Mouse (Mus musculus) cerebellum, adult 11-12 months (tissue): ENCODE results near the gene Drd3.

ENCODE experiments used
- DNase-seq: peaks from one replicate; pipeline ENCODE4 v3.0.0; 2022

Gene Drd3

DNA sequence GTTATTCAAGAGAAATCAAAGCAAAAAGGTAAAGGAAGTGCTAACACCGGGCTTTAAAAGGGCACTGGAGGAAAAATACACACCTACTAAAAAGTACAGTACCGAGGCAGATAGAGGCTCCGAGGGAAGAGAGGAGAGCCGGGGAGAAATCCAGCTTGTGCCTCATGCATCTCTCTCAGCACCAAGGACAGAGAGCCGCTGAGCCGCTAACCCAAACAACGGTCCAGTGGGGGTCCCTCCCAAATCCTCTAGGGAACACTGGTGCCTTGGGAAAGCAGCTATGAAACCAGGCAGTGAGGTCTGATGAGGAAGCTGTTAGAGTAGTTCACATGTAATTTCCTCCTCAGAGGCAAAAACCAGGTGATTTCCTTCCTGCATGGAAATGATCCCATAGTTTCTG is at the start of gene Drd3:
Drd3 (plus strand) TSS at position 276 of the 400 bp plus-strand sequence.
- DNase-seq = no peak

GRCm38 (mm10) chr16:43708335-43709061 is 45.3 kb upstream of the Drd3 start:
- no peak for DNase-seq

GRCm38 (mm10) chr16:43709062-43709413 is 44.8 kb upstream of the Drd3 start:
- no peak for DNase-seq

DNA sequence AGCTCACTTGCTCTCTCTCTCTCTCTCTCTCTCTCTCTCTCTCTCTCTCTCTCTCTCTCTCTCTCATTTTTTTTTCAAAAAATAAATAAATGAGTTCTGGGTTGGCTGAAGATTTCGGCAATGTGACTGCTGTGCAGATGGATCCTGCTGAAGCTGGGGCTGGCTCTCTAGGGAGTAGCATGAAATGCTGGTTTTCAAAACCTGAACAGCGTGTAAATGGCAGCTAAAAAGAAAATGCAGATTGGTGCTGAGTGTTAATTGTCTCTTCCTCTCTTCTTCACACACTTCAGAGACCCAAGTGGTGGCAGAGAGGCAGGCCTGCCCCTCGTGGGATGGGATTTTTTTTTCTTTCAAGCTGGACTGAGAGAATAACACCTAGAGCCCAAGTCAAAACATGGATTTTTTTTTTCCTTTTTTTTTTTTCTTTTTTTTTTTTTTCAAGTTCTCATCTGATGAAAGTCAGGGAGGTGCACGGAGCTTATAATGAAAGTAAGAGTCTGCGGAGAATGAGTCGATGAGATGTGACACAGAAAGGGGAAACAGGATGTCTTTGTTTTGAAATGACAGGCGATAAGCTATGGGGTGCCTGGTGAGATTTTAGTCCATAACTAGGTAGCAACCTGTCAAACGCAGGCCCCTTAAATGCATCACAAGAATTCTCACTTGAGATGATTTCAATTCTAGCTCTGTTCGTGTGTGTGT is 44.2 kb upstream of the Drd3 start:
- no peak for DNase-seq

DNA sequence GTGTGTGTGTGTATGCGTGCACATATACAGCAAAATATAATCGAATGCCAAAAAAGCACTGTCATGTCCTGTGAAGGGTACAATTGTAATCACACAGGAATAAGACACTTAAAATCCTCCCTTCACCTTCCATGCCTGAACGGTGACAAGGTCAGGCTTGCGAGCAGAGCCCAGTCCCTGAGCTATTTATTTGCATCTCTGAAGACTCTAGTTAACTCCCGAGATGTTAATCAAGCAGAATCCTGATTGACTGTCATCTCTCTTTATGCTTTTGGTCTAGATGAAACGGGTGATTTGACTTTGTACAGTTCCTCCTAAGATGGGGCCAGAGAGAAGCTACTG is 43.7 kb upstream of the Drd3 start:
- DNase-seq = no peak

GRCm38 (mm10) chr16:43710651-43711050 is 43.2 kb upstream of the Drd3 start:
- no peak for DNase-seq

- DNase-seq = no peak
Observed at GRCm38 (mm10) chr16:43711361-43711760, 42.5 kb upstream of the Drd3 start.

GRCm38 (mm10) chr16:43724444-43724843 is 29.4 kb upstream of the Drd3 start:
- DNase-seq = no peak

- DNase-seq = no peak
Observed at GRCm38 (mm10) chr16:43729506-43730221, 24.2 kb upstream of the Drd3 start.

DNA sequence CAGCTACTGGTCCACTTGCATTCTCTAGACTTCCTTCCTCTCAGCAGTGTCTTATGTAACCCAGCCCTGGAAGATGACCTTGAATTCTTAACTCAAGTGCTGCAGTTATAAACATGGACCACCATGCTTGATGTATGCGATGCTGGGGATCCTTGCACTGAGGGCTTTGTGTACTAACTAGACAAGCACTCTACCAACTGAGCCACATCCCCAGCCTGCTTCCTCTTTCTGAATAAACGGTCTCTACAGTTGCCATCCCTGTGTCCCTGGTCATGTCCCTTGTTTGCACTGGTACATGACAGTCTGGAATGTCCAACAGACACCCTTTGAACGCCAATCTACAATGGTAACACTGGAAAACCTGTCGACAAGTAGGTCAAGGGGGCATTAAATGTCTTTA is 23.5 kb upstream of the Drd3 start:
- DNase-seq = no peak

DNA sequence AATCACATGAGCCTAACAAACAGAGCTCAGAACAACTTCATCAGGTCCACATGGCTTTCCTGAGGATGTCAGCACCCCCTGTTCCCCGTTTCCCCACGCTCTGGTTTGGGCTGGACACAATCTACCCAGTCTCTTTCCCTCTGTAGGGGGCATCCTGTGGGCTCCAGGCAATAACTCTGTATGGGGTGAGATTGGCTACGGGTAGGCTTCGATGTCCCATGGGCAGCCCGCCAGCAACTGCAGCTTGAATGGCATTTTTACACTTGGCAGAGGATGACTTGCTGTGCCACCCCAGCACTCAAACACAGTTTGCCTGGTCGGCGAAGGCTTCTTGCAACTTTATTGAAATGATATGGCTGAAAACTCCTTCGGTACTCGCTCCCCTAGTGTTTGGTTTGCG is 21.3 kb upstream of the Drd3 start:
- no peak for DNase-seq

- DNase-seq = no peak
Observed at GRCm38 (mm10) chr16:43732900-43733299, 20.9 kb upstream of the Drd3 start.

DNA sequence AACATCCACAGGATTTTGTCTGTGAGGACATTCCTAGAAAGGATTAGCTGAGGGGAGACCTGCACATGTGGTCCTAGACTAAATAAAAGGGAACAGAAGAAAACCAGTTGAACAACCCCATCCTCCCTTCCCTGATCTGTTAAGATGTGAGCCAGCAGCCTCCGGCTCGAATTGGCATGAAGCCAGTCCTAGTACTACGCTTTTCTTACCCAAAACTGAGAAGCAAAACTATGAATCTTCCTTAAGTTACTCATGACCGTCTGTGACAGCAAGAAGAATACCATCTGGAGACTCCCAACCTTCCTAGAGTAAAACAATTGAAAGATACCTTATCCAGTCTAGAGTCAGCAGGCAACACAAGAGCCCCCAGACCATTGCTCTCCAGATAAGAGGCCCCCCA is 15.9 kb upstream of the Drd3 start:
- no peak for DNase-seq

DNA sequence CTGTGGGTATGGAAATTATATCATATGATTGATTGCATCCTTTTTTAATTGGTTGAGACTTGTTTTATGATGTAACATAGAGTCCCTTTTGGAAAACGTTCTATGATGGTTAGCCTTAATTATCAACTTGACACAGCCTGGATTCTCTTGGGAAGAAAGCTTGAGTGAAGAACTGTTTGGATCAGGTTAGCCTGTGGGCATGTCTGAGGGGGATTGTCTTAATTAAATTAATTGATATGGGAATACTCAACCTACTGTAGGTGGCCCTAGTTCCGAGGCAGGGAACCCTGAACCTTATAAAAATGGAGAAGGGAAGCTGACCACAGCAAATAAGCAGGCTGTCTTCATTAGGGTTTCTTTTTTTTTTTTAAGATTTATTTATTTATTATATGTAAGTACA is 12.9 kb upstream of the Drd3 start:
- no peak for DNase-seq

DNA sequence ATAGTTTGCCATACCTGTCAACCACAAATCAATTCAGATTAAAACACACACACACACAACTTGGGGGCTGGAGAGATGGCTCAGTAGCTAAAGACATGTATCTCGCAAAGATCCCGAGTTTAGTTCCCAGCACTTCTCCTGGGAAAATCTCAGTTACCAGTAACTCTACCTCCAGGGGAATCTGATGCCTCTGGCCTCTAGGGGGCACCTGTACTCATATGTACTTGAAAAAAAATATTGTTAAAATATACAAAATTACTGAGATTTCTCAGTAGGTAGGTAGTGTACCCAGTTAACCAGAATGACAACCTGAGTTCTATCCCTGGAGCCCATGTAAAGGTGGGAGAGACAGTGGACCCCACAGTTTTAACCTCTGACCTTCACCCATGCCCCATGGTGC is 5.4 kb upstream of the Drd3 start:
- no peak for DNase-seq

DNA sequence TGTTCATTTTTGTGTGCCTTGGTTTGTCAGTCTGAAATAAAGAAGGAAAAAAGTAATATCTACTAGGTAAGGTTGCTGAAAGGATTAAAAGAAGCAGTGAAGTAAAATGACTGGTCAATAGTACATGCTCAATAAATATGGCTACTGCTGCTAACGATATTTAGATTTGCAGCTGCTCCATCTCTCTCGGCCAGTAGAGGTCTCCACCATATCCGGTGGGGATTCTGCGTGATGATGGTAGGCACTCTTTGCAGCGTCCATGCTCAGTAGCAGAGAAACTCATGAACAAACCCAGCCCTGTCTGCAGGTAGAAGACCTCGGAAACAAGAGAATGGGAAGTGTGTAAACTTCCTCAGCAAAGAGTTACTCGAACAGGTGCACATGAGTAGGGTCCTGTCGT is 926 bp upstream of the Drd3 start:
- no peak for DNase-seq

DNA sequence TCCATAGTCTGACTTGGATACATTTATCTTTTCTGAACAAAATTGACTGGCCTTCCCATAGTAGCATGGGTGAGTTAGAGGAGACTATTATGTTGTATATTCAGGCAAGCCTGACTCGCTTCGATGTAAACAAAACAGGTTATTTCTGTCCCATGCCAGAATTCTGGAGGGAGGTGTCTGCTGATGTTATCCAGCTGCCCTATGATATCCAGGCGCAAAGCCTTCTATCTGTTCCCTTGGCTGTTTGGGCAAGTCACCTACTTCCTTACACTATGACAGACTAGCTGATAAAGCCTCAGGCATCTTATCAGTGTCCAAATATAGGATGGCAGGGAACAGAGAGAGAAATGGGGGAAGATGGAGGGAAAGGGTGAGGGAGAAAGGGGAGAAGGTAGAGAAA is 18.5 kb downstream of the Drd3 start:
- no peak for DNase-seq

DNA sequence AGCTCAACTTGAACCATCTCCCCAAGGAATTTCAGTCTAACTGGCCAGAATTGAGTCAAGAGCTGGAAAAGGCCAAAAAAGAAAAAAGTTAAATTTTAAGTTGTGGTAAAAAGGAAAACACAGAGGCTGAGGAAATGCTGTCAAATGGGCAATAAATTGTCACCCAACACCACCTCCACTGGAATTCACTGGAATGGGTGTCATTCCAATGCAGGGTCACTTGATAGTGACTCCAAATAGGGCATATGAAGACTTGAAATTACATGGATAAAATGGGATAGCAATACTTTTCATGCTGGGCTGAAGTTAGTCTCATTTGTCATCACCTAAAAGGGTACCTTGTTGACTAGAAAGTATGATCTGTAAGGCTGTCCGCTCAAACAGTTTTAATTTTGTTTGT is 18.9 kb downstream of the Drd3 start:
- no peak for DNase-seq

GRCm38 (mm10) chr16:43773506-43773905 is 19.7 kb downstream of the Drd3 start:
- DNase-seq = no peak

GRCm38 (mm10) chr16:43776886-43777285 is 23.1 kb downstream of the Drd3 start:
- no peak for DNase-seq

GRCm38 (mm10) chr16:43799541-43799940 is 45.7 kb downstream of the Drd3 start:
- no peak for DNase-seq

DNA sequence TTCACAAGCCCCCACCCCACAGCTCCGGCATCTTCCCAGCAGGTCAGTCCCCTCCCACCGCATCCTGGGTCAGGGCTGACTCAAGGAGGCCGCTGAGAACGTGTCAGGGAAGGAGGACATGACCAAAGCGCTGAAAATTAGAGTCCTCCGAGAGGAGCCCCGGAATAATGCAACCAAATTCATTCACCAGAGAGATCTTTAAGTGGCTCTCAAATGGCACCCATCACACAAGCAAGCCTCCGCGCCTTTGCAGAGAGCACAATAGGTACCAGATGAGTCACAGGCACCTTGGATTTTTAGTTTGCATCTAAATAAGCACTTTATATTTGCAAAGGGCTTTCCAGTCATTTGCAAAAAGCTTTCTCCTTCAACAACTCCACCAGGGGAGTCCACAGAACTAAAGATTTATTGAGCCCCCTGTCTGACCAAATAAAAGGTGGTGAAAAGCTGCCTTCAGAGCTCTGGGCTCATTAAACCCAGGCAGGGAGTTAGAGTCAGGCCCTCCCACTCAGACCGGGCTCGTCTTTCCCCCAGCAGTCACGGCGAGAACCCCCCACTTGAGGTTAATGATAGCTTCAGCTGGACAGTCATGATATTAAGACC is 46.4 kb downstream of the Drd3 start:
- no peak for DNase-seq

GRCm38 (mm10) chr16:43801137-43801536 is 47.3 kb downstream of the Drd3 start:
- DNase-seq = no peak

GRCm38 (mm10) chr16:43801791-43802307 is 48.0 kb downstream of the Drd3 start:
- DNase-seq = peak; percentile 33
